Mouse (Mus musculus) ES-E14 (cell line): ENCODE measurements around the gene R3hdml.

Source experiments
- HCFC1 ChIP-seq: IDR thresholded peaks from 2 replicates; pipeline ENCODE4 v1.6.1; 2012; ENCODE audit warnings: low read length, inconsistent platforms, borderline replicate concordance; ENCODE audit not compliant: insufficient read depth
- ZNF384 ChIP-seq: IDR thresholded peaks from 2 replicates; pipeline ENCODE4 v1.6.1; 2012; ENCODE audit warnings: low read depth, low read length, inconsistent platforms

DNA sequence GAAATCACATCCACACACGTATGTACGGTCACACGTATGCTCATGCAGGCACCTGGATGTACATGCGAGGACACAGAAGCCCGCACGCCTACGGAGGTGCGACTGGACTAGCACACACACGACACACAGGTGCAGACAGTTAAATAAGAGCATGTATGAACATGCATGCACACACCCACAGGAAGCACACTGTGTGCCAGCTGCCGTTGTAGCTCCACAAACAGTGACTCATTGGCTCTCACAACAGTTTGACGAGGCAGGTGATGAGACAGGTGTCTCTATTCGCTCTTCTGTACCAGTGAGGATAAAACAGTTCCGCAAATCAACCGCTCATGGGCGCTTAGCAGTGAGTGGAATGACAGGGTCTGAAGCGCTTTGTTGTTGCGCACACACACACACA, 1.5 kb upstream of the R3hdml start:
- TF ChIP-seq HCFC1 (no peak), ZNF384 (no peak)
